Mouse (Mus musculus) ES-Bruce4 (cell line): ENCODE results near the gene Diras1.

Source experiments
- CTCF ChIP-seq: IDR thresholded peaks from one replicate; pipeline ENCODE4 v1.8.1; 2011; ENCODE audit warnings: low read depth, low read length
- EP300 ChIP-seq: IDR thresholded peaks from 2 replicates; pipeline ENCODE4 v1.6.1; 2011; ENCODE audit warnings: low read depth, low read length; ENCODE audit not compliant: insufficient read depth

DNA sequence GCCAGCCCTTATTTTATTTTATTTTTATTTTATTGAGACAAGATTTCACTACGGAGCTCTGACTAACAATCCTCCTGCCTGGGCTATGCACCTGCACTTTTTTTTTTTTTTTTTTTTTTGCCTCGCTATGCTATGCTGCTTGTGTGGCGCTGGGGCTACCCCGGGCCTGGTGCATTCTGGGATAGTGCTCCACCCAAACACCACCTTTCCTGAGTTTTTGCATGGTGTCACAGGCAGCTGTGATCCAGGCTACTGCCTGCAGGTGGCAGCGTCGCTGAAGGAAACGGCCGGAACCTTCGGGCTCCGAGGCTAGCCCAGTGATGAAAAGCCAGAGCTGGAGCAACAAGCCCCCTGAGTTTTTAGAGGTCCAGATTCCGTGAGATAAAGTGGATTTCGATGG is 26.7 kb downstream of the Diras1 start:
- TF ChIP-seq CTCF (peak; percentile 90), EP300 (peak; percentile 68; the same call in 1 of the 2 replicates)
